Mouse (Mus musculus) adrenal gland, adult 2 months (tissue): ENCODE results near the gene Ptch1. TPM values are rescaled to one million over a fixed set of nuclear protein-coding genes. Genes with fewer than 3 reads are reported as not detected.

Experiments used
- DNase-seq: peaks from one replicate; pipeline ENCODE4 v3.0.0; 2021
- polyA plus RNA-seq: library from polyadenylated mRNA; depleted of rRNA; stranded (reverse); fragments of >200 nt; gene quantifications from 2 replicates; pipeline ENCODE4 v1.2.3, GENCODE M21; 2012
- total RNA-seq, 2 experiments: library from RNA; stranded (reverse); gene quantifications; 2 replicates each; pipeline ENCODE4 v1.2.3; 2021

Ptch1 gene
- total and polyA plus RNA-seq, 3 experiments: 30.8 to 57.5 (median 50.1) TPM

GRCm38 (mm10) chr13:63540584-63540983 lies 32.8 kb downstream of the Ptch1 start:
- DNase-seq: no peak

DNA sequence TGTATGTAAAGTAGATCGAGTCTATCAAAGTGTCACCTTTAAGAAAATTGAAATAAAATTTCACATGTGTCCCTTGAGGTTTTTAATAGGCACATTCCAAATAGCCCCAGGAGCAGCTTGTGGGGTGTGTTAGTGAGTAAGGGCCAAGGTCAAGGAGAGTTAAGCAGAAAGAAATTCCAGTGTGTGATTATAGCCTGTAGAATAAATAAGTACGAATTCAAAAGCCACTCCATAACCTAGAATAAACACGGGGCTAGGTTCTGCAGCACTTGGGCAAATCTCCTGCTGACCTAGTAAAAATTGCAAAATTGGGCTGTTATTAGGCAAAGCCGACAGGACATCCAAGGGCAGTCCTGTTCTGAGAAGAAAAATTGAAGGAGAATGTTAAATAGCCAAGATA lies 38.4 kb downstream of the Ptch1 start:
- DNase-seq: no peak

- DNase-seq: no peak
These were observed 42.5 kb downstream of the Ptch1 start for GRCm38 (mm10) chr13:63530857-63531256.

DNA sequence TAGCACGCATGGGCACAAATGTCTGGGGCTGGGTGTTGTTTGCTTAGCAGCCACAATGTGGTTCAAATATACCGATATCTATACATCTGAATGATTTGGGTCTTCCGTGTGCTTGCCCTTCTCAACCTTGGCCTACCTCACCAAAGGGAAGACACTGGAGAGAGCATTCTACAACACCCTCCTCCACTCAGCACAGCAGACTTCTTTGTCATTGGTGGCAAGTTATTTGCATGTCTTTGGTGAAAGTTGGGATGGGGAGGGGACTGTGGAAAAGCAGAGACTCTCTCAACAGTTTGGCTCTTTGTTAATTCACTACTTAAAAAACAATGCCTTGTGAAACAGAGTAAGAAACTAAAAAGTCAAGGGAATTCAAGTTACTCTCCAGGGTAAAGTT lies 43.0 kb downstream of the Ptch1 start:
- DNase-seq: no peak

GRCm38 (mm10) chr13:63529602-63530370 lies 43.6 kb downstream of the Ptch1 start:
- no peak for DNase-seq

GRCm38 (mm10) chr13:63528852-63529251 lies 44.5 kb downstream of the Ptch1 start:
- DNase-seq: no peak

GRCm38 (mm10) chr13:63528164-63528675 lies 45.2 kb downstream of the Ptch1 start:
- DNase-seq: no peak

DNA sequence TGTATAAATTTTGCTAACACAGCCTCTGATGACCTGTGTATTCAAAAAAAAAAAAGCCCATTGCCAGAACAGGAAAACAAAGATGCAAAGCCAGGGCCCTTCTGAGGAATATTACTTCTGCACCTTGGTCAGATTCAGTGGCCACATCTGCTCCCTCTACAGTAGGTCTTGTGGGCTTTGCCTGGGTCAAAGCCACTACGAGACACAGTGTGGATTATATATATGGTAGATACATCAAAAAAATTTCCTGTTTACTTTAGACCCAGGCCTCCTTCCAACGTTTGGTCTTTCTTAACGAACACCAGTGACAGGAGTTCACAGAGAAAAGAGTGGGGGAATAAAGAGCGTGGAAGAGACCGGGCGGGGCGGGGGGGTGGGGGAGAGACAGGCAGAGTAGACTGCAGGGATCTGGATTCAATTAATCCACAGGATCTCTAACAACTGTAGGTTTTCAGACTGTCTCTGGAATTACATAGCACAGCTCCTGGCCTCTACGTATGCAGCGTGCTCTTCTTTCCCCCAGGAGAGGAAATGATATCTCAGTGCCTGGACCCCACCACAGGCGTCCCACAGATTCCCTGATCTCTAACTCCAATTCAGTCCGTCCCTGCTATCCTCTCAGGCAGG lies 47.7 kb downstream of the Ptch1 start:
- DNase-seq: no peak

DNA sequence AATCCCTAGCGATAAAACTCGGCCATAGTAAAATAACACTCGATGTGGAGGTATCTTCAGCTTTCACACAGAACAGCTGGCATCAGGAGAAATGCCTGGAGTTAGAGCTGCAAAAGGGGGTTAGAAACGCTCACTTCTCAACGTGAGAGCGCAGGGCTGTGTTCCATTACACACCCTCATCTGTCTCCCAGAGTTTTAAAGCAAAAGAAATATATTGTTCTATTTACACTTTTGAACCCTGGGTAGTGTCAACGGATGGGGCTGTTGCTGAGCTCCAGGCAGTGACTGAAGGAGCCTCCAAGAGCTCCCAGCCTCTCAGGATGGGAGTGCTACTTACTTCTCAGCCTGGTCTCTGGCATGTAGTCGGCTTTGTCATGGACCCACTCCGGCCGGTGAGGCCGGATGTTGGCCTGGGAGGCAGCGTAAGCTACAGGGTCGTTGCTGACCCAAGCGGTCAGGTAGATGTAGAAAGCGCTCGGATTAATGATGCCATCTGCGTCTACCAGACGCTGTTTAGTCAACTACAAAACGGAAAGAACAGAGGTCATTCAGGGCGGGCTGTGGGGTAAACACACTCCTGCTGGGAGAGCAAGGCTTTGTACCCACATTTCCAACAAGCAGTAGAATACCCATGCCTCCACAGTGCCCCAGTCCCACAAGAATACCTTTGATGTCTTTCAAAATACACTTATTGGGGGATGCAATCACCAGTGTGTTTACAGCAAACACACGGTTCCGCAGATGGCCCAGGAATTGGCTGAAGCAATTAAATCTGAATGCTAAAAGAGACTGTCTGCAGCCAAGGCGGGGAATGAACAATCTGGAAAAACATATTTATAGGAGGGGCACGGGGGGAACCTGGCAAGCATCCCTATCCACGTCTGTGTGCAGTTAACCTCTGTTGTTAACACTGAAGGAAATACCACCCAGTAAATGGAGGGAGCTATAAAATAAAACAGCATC lies 48.5 kb downstream of the Ptch1 start:
- DNase-seq: no peak

GRCm38 (mm10) chr13:63524061-63524460 lies 49.3 kb downstream of the Ptch1 start:
- DNase-seq: peak; percentile 36

- DNase-seq: no peak
These were observed 50.6 kb downstream of the Ptch1 start for GRCm38 (mm10) chr13:63522832-63523231.

DNA sequence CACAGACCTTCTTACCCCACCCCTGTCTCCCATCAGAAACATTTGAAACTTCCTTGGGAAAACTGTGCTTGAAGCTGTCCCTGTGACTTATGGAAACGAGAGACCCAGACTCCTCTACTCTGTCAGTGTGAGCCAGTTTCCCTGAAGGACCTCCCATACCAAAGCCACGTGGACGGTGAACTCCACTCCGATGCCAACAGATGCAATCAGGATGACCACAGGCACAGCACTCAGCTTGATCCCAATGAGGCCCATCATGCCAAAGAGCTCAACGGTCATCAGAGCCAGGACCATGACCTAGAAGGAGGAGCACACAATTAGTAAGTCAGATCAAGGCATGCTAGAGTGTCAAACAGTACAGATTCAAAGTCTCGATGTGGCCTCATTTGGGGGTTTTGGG lies 53.3 kb downstream of the Ptch1 start:
- DNase-seq: no peak

DNA sequence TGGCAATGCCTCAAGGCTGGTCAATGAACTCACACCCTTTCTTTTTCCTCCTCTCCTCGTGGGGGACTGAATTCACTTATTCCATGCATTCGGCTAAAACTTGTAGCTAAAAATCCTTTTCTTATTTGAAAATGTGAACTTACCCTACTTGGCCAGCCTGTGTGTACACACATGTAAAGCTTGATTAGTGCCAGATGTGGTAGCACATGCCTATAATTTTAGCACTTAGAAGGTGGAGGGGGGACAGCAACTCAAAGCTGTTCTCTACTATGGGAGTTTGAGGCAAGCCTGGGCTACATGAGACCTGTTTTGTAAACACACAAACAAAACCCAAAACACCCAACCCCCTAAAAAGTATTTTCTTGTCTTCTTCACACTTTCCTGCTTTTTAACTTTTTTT lies 56.9 kb downstream of the Ptch1 start:
- DNase-seq: no peak

DNA sequence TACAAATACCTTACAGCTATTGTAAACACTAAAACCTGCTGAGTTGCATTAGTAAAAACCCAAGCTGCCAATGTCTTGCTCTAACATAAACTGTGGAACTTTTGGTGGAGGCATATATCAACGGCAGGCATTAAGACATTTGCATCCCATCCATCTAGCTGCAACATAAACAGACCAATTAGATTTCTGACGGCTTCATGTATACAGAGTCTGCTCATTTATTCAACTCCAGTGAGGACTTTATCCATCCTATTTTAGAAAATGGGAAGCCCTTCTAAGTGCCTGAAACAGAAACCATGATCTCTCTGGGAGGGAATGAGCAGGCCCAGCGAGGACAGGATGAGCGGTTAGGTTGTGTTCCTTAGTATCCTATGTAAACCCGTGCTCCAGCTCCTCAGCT lies 57.9 kb downstream of the Ptch1 start:
- no peak for DNase-seq

DNA sequence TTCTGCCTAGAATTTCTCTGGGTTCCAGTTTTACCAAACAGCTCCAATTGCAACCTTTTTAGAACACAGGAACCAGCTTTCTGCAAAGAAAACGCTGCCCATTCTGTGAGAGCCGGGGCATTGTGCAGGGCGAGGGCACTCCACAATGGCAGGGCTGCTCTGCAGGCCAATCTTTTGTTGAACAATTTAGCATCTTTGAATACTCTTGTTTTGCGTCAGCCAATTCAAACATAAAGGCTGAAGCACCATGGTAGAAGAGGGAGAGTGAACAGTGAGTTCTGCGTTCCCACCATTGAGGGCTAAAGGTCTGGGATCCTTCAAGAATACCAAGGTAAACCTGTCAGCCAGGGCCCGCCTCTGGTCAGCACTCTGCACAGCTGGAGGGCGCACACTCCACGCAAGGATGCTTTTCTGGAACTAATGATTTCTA lies 58.5 kb downstream of the Ptch1 start:
- no peak for DNase-seq

GRCm38 (mm10) chr13:63513374-63514098 lies 59.9 kb downstream of the Ptch1 start:
- DNase-seq: peak; percentile 52

DNA sequence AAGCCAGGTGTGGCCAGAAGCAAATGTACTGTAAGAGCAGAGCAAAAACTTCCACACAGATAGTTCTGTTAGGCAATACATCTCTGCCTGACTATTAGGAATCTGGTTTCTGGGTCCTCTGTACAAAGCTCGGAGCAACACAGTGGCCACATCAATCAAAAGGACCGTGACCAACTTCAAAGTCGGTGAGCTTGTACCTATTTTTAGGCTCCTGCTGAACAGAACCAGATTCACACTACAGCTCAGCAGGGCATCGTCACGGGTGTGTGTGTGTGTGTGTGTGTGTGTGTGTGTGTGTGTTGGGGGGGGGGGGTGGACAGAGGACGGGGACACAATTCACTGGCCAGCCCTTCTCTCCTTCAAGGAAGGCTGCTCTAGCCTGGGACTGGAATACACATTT lies 61.0 kb downstream of the Ptch1 start:
- peak; percentile 54 for DNase-seq

- DNase-seq: no peak
These were observed 65.6 kb downstream of the Ptch1 start for GRCm38 (mm10) chr13:63507821-63508220.

DNA sequence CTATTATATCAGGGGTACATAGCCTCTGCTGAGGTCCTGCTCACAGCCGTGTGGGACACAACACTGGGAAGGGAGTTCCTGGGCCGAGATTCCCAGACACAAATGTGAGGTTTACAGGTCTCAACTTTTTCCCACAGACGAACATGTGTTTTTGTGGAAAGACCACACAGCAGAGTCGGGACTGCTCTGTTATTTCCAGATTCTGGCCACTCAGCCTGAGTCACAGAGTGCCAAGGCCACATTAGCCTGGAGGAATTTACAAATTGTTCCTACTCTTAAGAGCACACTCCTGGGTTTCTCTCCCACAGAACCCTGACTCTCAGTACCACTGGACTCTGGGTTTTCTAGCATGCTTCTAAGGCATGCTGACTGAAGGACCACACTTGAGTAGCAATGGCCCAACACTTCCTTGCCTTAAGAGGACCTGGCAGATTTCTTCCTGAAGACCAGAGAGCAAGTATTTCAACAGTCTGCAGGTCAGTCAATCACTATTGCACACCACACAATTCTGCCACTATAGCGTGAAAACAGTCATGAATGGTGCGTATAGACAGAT lies 66.3 kb downstream of the Ptch1 start:
- DNase-seq: peak; percentile 77

DNA sequence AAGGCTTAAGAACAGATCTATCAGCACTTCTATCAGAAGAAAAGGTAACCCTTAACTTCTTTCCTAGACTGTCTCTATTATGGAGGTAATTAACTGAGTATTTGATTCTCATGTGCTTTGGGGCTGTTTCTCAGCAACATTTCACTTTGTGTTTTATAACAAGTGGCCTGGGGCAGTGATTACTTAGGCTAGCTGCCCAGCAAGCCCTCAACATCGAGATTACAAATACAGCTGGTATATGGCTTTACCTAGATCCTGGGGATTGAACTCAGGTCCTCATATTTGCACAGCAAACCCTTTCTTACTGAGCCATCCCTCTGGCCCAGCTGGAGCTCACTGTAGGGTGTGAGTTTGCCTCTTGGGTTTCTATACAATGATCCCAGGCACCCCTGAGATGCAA lies 67.0 kb downstream of the Ptch1 start:
- DNase-seq: no peak

DNA sequence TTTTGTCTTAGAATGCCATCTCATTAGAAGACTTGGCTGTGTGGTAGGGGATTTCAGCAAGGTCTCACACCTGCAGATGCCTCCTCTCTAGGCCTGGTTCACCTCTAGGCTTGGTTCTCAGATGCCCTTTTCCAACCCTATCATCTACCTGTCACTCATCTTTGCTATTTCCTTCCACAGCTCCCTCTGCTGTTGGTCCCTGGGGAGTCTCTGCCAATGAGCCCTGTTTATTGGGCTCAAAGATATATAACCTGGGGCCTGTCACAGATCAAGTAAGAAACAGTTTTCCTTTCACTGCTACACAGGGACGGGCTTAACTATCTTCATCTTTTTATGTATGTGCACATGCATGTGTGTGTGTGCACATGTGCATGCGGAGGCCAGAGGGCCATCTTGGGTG lies 71.0 kb downstream of the Ptch1 start:
- DNase-seq: no peak
